Mouse (Mus musculus) cerebellum, adult 2 months (tissue): ENCODE results near the gene Naa20. TPM values are rescaled to one million over a fixed set of nuclear protein-coding genes. Genes with fewer than 3 reads are reported as not detected.

ENCODE experiments used
- DNase-seq, 2 experiments: peaks; one replicate each; pipeline ENCODE4 v3.0.0; 2021
- H3K27ac ChIP-seq: fragments of 200-500 bp; 2 replicates; pipeline ENCODE4 v1.5.1; 2012; ENCODE audit warnings: low read length, control low read depth, inconsistent platforms; ENCODE audit not compliant: insufficient read depth
- H3K27me3 ChIP-seq: fragments of 200-500 bp; 2 replicates; pipeline ENCODE4 v1.6.1; 2012; ENCODE audit warnings: inconsistent platforms, mild to moderate bottlenecking, low read length, moderate library complexity; ENCODE audit not compliant: control insufficient read depth, insufficient read depth
- H3K4me1 ChIP-seq: fragments of 200-500 bp; 2 replicates; pipeline ENCODE4 v1.6.1; 2011; ENCODE audit warnings: low read length; ENCODE audit not compliant: control insufficient read depth, insufficient read depth
- H3K4me3 ChIP-seq: fragments of 200-500 bp; replicated peaks from 2 replicates; pipeline ENCODE3; 2011; ENCODE audit warnings: mild to moderate bottlenecking, low read depth, low read length, control low read depth; ENCODE audit not compliant: insufficient read depth
- CTCF ChIP-seq: fragments of 200-500 bp; IDR thresholded peaks from 2 replicates; pipeline ENCODE4 v1.5.1; 2011; ENCODE audit warnings: low read depth, mild to moderate bottlenecking, control low read depth, low read length, moderate library complexity, borderline replicate concordance; ENCODE audit not compliant: insufficient read depth
- POLR2A ChIP-seq: fragments of 200-500 bp; IDR thresholded peaks from 2 replicates; pipeline ENCODE4 v1.6.1; 2011; ENCODE audit warnings: low read length, control low read depth, borderline replicate concordance; ENCODE audit not compliant: insufficient read depth
- WGBS: fragments of 180-500 bp; shearing (Covaris S2); methylation state at CpG from one replicate; pipeline ENCODE4 v1.1.7; 2018; 5-methylcytosine and 5-hydroxymethylcytosine counted together
- polyA plus RNA-seq: library from polyadenylated mRNA; depleted of rRNA; stranded (reverse); fragments of >200 nt; gene quantifications from 2 replicates; pipeline ENCODE4 v1.2.3, GENCODE M21; 2012

Naa20 gene
- polyA plus RNA-seq, 1 experiment, result 96.3 TPM

- Histone ChIP-seq H3K4me1 (no peaks in the 10 kb centered on the region; the same call in 1 of the 2 replicates), H3K27ac (no peak overlapping the region), H3K27me3 (no peaks in the 10 kb centered on the region), H3K4me3 (no peak overlapping the region)
- 92% methylated on average over 3 of the region's 3 CpGs for WGBS
- no peak for DNase-seq
- TF ChIP-seq POLR2A (no peak), CTCF (no peak)
Observed at GRCm38 (mm10) chr2:145865344-145865743, 36.6 kb upstream of the Naa20 start.

GRCm38 (mm10) chr2:145866238-145866637 lies 35.7 kb upstream of the Naa20 start:
- WGBS, result 97% methylated on average over 3 of the region's 3 CpGs
- DNase-seq, result no peak
- no peak for TF ChIP-seq POLR2A
- TF ChIP-seq CTCF, result no peak
- Histone ChIP-seq H3K4me1 (no peaks in the 10 kb centered on the region; the same call in 1 of the 2 replicates), H3K27me3 (no peaks in the 10 kb centered on the region), H3K27ac (no peak overlapping the region), H3K4me3 (no peak overlapping the region)

- Histone ChIP-seq H3K4me1 (no peaks in the 10 kb centered on the region), H3K4me3 (no peak overlapping the region), H3K27me3 (no peaks in the 10 kb centered on the region), H3K27ac (no peak overlapping the region)
- 95% methylated on average over 11 of the region's 11 CpGs for WGBS
- no peak for DNase-seq
- TF ChIP-seq POLR2A (no peak), CTCF (no peak)
Observed at GRCm38 (mm10) chr2:145866695-145867449, 35.0 kb upstream of the Naa20 start.

DNA sequence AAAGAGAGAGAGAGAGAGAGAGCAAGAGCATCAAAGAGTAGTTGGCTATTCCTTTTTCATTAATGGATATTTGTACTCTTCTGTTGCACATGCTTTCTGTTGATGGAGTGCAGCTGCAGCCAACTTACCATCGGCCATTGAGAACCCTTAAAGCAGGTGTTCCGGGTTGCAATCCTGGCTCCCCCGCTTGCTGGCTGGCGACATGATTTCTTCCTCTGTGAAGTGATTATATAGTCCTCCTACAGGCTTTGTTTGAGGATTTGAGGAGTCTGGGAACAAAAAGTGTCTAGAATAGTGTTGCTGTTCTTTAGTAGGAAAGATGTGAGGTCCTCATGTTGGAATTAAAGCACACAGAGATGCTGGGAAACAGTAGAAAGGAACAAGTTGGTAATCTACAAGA lies 30.6 kb upstream of the Naa20 start:
- no peak for TF ChIP-seq CTCF
- TF ChIP-seq POLR2A, result no peak
- H3K4me3 ChIP-seq, result no peak overlapping the region
- no peaks in the 10 kb centered on the region for H3K4me1 ChIP-seq
- 87% methylated on average over 4 of the region's 4 CpGs for WGBS
- no peaks in the 10 kb centered on the region for H3K27me3 ChIP-seq
- no peak overlapping the region for H3K27ac ChIP-seq
- DNase-seq, result no peak

DNA sequence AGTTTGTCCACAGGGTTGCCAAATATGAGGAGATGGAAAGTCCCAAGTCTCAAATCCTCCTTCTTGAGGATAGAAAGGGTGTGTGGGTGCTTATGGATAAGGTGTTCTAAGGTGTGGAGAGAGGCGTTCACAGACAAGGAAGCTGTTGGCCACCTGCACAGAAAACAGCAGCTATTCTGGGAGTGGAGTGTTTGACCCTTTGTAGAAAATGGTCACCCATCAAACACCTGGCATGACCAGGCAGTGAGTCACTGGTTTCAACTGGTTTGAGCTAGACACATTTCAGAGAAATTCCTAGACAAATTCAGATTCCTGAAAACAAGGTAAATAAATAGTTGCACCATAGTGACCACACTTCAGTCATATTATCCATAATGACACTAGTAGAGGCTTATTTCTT lies 29.8 kb upstream of the Naa20 start:
- H3K27me3 ChIP-seq, result no peaks in the 10 kb centered on the region
- WGBS, result 94% methylated on average over 1 of the region's 1 CpGs
- no peak overlapping the region for H3K4me3 ChIP-seq
- no peak for TF ChIP-seq POLR2A
- TF ChIP-seq CTCF, result no peak
- no peak overlapping the region for H3K27ac ChIP-seq
- DNase-seq, result no peak
- no peaks in the 10 kb centered on the region for H3K4me1 ChIP-seq

GRCm38 (mm10) chr2:145873953-145874352 lies 27.9 kb upstream of the Naa20 start:
- Histone ChIP-seq H3K4me3 (no peak overlapping the region), H3K27me3 (no peaks in the 10 kb centered on the region), H3K27ac (no peak overlapping the region), H3K4me1 (no peaks in the 10 kb centered on the region)
- DNase-seq, result no peak
- WGBS, result 79% methylated on average over 1 of the region's 1 CpGs
- TF ChIP-seq POLR2A (no peak), CTCF (no peak)

- Histone ChIP-seq H3K27me3 (no peaks in the 10 kb centered on the region), H3K4me3 (no peak overlapping the region), H3K27ac (no peak overlapping the region), H3K4me1 (no peaks in the 10 kb centered on the region)
- 72% methylated on average over 3 of the region's 3 CpGs for WGBS
- DNase-seq, result no peak
- TF ChIP-seq POLR2A (no peak), CTCF (no peak)
Observed at GRCm38 (mm10) chr2:145874879-145875482, 26.9 kb upstream of the Naa20 start.

GRCm38 (mm10) chr2:145877191-145877590 lies 24.7 kb upstream of the Naa20 start:
- no peak for TF ChIP-seq POLR2A
- no peak for TF ChIP-seq CTCF
- H3K27me3 ChIP-seq, result no peaks in the 10 kb centered on the region
- no peaks in the 10 kb centered on the region; the same call in 1 of the 2 replicates for H3K4me1 ChIP-seq
- no peak for DNase-seq
- 91% methylated on average over 3 of the region's 3 CpGs for WGBS
- H3K4me3 ChIP-seq, result no peak overlapping the region
- H3K27ac ChIP-seq, result no peak overlapping the region
